Mouse (Mus musculus) yolk sac, embryonic 10.5 days (tissue): Measurements from ENCODE around the gene Abat.

Experiments used
- DNase-seq: peaks from one replicate; pipeline ENCODE4 v3.0.0-alpha.2; 2017; ENCODE audit warnings: low spot score

Abat gene

DNA sequence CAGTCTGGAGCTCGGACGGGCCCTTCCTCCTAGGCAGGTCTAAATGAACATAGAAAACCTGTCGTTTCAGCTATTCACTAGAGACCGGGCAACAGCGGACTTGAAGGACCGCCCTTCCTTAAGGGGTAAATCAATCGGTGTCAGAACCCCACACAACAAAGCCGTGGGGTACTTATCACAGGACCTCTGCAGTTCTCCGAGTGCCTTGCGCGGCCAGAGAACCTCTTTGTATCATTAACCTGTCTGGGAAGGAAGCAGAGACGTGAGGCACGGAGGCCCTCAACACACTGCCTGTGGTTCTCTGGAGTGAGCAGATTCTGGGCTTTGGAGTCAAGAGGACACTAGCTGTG lies 123.6 kb downstream of the Abat start:
- no peak for DNase-seq

DNA sequence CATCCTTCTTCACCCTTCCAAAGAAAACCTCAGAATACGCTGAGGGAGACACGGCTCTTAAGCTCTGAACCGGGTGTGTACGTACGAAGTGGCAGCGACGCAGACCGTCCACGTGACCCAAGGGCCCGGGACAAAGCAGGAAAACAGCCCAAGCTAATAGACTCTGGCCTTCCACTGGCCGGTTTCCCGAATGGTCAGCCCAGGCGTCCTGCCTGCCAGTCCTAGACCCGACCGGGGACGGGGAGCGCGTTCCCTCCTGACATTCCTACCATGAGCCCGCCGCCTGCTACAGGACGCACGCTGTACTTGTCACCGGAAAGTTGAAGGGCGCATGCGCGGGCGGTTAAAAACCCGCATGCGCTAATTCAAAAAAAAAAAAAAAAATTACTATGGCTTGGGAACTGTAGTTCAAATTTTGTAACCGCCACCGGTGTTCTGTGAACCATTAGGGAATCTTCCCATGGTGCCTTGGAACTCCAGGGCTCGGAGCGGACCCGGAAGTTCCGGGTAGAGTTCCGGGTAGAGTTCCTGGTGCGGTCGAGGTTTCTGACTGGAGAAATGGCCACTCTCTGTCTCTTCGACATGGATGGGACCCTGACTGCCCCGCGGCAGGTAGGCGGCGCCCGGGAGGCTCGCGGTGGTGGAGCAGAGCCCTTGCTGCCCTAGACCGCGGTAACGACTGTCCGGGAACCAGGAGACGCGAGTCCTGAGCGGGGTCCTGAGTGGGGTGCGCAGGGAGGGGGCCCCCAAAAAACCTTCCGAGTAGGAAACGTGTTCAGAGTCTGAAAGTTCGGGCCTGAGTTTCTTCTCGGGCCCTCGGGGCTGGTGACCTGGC lies 124.2 kb downstream of the Abat start, which contains the start of the genes Pmm2 and Tmem186:
TSS of gene Pmm2 (plus strand) at position 458 of the 835 bp plus-strand sequence.
TSS of gene Tmem186 (minus strand) at position 496 of the 835 bp plus-strand sequence.
- DNase-seq: peak; percentile 90

DNA sequence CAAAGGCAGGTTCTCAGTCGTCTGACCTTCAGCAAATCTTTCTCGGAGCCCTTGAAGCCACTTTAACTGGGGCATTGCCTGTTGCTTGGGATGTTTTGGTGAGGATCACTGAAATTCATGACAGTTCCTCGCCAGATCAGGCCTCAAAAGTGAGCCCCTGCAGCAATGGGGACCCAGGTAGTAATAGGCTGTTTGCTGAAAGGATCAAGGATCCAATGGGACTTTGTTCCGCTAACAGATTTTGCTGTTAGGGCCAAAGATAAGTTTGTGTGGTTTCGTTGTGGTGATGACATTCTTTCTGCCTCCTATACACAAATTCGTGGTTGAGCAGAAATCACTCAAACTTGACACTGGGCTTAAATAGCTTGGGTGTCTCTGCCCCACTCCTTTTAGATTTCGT lies 124.9 kb downstream of the Abat start:
- DNase-seq: no peak

DNA sequence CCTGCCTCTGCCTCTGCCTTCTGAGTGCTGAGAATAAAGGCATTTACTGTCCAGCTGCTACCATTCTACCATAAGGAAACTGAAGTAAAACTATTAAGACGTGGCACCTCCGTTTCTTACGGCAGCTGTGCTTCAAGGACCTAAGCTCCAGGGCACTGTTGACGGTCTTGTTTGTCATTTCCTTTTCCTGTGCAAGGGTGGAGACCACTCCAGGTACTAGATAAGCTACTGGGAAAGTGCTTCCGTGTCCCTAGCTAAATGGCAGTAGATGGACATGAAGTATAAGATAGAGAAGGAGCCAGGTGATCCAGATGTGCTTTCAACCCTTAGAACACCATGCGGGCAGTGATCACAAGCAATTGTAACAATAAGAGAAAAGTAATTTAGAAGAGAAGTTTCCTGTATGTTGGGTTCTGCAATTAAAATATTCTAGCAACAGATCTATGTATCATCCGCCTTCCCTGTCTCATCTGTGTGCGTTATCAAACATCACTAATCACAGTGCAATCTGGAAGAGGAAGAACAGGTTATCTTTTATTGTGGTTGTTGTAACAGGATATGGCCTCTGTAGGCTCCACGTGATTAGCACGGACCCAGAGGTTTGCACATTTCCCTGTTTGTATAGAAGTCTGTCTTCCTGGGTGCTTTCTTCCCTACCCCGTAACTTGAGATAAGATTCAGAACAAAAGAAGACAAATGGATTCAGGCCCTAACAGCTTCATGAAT lies 126.4 kb downstream of the Abat start:
- DNase-seq: peak; percentile 33

DNA sequence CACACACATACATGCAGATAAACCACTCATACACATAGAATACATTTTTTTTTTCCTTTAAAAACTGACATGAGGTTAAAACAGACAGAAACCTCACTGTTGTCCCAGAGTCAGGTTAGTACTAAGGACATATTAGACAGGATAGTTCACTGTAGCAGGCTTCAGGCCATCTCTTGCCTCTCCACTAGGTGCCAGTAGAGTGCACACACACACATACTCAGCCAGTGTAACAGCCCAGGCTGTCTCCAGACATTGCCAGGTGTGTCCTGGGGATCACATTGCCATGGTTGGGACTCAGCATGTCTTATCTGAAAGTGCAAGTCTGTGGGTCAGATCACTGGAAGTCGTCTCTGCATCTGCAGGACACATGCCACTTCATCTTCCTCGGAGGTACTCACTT lies 130.6 kb downstream of the Abat start:
- no peak for DNase-seq

DNA sequence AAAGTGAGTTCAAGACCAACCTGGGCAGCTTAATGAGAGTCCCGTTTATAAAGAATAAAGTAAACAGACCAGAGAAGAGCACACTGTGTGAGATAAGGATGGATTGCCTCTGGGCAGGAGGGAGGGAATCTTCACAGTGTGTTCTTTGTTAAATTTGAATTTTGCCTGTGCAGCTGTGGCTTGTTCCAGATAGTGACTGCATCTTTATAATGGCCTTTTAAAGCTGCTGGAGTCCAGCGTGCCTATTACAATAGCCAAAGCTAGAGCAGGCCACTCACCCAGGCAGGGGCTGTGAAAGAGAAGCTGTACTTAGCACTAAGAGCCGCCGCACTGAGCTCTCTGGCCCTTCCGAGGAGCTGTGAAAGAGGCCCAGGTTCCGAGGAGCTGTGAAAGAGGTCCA lies 132.3 kb downstream of the Abat start:
- no peak for DNase-seq

DNA sequence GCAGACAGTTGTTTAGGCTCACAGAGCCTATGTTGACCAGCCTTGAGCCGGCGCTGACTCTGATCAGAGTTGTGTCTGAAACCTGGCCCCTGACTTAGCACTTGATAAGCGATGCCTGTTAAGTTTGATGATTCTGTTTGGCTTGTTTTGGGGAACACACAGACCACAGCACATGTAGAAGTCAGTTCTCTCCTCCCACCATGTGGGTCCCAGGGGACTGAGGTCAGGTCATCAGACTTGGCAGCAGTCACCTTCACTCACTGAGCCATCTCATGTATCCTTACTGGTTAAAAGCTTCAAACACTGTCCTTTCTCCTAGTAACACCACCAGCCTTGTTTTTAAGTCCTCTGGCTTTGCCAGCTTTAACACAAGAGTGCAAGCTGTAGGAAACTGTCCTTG lies 136.8 kb downstream of the Abat start:
- DNase-seq: no peak

DNA sequence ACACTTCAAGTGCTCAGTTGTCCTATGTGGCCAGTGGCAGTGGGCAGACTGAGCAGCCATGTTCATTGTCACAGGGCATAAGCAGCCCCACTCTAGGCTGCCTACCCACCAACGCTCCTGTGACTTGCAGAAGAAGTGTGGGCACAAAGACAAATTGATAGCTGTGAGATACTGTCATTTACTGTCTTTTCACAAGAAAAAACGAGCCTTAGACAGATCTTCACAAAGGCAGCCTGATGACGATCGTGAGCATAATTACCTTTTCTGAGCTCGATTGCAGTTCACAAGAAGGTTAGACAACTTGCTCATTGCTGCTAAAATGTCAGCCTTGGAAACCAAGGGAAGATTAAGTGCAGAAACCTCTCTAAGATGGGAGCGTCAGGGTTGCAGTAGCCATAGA lies 141.9 kb downstream of the Abat start:
- no peak for DNase-seq

DNA sequence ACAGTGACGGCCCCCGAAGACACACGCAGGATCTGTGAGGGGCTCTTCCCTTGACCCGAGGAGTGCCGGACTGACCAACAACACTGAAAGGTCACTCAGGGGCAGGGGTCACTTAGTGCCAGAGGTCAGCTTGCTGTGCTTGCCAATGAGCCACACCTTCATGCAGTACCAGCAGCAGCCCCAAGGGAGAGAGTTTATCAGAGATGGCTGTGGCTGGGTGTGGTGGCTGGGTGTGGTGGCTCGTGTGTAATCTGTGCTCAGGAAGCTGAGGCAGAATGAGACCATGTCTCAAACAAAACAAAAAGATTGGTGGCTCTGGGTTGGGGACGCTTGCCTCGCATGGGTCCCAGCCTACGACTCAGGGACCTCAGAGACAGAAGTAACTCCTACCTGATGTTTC lies 142.4 kb downstream of the Abat start:
- no peak for DNase-seq

DNA sequence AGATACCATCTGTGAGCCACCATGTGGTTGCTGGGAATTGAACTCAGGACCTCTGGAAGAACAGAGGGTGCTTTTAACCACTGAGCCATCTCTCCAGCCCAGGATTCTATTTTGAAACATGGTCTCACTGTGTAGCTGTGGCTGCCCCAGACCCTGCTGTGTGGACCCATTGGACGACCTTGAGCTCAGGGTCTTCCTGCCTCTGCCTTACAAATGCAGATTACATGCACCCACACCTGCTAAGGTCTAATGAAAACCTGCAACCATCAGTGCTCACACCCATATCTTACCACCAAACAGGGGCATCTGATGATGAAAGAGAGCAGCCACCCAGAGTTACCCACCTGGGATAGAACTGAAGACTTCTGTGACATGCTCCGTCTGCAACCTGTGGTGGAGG lies 143.0 kb downstream of the Abat start:
- no peak for DNase-seq

DNA sequence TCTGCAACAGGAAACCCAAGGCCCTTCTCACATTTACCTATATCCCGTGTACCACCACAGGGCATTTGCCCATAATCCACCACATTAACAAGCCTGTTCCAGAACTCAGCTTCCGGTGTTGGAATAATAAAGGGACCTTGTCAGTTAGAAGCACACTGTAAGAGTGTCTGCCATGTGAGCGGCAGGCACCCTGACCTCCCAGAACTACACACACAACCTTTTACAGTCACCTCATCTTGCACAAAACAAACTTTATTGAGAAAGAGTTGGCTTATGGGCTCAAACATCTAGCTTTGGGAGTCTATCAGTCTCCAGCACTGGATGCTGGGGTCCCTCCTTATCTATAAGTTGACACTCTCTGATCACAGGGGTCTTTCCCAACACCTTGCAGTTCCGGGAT lies 145.1 kb downstream of the Abat start:
- no peak for DNase-seq

DNA sequence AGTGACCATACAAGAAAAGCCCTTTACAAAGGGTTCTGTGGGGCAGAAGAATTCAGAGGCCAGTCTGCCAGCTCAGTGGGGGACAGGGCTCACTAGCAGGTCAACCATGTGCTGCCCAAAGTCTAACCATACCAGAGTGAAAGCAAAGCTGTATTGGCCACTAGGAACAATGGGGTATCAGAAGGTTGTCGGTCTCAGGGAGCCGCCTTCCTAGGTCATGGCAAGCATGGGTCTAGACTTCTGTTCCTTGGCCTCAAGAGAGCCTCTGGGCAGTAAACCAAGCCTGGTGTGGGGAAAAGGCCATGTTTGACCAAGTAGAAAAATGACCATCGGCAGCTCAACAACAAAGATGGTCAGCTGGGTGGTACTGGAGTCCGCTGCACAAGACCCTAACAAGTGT lies 145.5 kb downstream of the Abat start:
- no peak for DNase-seq

DNA sequence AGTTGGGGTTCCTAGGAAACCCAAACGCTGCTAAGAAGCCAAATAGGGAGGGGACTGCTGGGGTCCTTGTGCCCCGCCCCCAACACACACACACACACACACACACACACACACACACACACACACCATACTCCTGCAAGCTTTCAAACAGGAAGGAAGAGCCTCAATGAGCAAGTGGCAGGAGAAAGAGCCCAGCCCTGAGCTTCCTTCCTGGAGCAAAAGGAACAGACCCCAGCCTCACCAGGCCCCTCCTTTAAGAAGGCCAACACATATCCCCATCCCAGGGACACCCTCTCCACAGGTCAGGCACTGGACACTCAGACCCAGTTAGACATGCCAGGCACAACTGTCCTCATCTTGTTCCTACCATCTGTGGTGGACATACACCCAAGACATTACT lies 149.8 kb downstream of the Abat start:
- no peak for DNase-seq

DNA sequence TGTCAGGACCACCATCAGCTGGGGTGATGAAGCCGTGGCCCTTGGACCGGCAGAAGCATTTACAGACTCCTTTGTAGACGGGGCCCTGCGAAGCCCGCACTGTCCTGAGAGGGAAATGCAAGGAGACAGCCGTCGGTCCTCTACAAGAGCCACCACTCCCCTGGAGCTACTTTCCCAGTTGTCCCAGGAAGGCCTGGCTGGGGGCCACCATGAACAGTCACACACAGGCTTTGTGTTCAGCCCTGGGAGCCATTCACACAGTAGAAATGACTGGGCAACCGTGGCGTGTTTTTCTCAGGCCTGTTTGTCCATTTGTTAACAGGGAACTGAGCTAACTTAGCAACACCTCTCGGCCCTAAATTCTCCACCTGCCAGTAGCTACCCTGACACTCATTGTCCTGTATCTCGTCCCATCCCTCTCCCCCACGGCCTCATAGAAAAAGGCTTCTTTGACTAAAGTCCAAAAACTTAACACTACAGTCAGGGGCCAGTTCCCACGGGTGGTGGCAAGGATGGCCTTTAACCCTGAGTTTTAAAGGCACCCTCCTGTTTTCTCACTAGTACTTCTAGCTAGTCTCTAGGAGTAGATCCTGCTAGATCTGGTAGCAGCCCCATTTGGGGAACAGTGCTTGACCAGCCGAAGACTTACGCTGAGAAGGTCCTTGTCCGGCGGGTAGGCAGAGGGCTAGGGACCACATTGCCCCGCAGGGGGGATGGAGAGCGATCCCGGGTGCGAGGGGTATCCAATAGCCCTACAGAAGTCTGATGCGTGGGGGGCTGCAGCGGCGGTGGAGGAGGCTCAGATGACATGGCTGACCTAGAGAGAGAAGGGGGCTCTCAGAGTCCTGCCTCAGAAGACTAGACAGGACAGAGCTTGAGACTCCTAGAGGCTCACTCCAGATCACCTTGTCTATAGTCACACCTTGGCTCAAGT lies 150.6 kb downstream of the Abat start:
- DNase-seq: no peak

DNA sequence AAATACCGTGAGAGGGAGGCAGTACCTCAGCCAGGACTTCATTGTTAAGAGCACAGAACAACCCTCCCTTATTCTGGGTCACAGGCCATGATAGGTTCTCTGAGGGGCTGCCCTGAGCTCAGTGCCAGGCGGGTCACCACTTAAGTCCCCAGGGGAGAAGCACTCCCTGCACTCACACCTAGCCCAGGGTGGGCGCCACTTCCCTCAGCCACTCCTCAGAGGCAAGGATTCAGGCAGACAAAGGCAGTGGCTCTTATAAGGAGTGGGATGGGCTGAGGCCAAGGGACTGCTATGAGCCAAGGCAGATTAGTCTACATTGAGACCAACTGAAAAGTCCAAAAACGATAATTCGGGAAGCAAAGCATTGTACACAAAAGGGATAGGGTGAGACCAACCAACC lies 152.1 kb downstream of the Abat start:
- DNase-seq: no peak

DNA sequence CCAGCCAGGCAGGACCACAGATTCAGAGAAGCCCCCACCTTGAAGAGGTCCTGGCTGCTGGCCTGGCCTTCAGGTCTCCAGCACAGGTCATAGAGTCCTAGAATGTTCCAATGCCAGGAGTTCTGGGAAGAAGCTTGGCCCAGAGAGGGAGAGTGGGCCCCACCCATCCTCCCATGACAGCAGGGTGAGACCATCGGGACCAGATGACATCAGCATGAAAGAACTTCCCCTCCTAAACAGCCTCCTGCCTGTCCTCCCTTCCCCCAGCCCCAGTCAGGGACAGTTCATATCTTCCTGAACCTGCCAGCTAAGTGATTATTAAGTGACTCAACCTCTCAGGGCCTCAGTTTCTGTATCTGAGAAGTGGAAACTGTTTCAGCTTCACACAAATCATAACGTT lies 153.2 kb downstream of the Abat start:
- DNase-seq: no peak

DNA sequence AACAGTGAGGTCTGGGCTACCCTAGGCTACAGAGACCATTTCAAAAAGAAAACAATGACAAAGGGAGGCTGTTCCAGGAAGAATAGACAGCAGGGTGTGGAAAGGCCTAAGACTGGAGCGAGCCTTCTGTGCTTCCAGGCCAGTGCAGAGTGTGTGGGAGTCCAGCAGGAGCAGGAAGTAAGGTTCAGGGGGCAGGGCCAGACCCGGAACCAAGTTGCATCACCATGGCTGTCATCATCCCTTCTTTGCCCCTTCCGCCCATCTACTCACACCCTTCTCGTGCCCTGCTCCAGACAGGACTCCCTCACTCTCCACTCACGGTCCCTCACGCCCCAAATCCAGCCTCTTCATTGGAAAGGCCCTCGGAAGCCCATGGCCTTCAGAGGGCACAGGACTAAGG lies 154.0 kb downstream of the Abat start:
- no peak for DNase-seq

DNA sequence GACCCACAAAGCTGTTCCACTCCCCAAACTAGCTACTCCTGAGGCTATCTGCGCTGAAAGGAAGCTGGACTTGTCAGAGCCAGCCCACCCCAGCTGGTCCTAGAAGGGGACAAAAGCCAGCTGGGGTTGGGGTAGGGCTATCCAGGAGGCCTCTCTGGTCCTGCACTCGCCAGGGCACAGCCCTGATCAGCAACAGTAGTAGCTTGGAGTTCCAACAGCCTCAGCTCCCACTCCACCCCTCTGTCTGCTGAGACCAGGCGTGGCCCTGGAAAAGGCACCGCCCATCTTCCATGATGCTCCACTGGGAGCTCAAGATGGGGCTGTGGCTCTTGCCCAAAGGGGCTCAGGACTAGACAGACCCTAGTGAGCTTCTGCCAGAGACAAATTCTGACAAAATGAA lies 154.6 kb downstream of the Abat start:
- no peak for DNase-seq

DNA sequence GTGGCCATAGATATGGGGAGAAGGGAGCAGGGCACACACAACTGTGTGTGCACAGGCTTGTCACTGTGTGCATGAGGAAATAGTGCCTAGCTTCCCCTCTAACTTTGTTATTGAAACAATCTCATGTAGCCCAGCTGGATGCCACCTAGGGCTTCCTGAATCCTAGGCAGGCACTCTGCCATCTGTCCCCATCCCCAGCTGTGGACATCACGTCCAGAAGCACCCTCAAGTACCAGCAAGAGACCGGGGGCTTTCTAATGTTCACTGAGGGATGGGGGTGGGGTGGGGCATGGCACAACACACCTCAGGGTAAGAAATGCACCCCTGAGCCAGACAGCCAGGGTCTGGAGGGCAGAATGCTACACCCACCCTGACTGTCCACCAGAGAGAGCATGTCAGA lies 155.2 kb downstream of the Abat start:
- no peak for DNase-seq

DNA sequence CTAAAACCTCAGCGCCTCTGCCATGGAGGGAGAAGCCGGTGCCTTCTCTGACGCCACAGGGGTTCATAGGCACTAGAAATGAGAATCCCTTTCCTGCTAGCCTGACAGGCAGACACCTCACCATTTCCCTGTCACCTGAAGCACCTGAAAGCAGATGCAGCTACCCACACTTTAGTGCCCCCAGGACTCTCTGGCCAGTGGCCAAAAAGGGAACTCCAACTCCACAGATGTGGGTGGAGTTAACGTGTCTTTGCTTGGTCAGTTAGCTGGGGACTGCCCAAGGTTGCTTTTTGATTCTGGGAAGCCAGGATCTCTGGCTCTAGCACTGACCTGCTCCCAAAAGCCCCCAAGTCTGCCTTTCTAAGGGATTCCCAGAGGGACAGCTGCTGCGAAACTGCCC lies 156.2 kb downstream of the Abat start:
- DNase-seq: no peak

DNA sequence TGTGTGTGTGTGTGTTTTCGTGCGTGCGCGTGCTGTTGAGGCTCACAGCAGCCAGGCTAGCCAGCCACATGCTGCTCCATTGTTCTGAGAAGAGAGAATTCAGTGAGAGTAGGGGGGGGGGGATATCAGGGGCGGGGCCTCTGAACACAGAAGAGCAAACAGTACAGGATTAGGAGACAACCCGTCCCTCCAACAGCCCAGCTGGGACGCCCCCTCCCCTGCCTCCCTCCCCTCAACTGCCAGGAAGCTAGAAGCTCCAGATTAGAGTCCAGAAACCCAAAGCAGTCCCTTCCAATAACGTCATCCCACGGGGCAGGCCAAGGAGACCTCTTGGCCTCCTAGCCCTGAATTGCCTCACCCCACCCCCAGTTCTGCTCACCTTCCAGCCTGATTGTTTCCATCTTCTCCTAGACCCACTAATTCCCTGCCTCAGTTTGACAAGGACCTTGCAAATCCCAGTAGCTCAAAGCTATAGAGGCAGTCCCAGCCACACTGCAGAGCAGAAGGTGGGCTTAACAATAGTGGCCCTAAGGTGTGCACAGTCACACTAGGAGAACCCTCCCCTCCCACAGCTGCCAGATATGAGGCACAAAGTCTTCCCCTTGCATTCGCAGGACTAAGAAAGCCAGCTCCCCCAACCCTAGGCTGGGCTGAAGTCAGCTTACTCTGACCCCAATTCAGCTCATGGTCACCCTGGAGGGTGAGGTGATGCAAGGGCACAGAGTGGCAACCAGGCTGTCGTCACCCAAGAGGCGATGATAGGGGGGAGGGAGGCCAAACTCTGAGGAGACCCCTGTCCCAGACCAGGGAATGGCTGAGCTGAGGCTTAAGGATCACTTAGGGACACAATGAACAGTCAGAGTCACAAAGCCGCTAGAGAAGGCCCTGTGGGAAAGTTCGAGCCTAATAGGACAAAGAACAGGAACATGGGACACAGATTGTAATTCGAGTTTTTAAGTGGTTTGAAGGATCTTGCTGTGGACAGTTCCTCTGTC lies 157.1 kb downstream of the Abat start:
- DNase-seq: peak; percentile 50
